Mouse (Mus musculus): Measurements from ENCODE around the gene Vgll4.

GRCm38 (mm10) chr6:114868656-114869055 is 101.1 kb downstream of the Vgll4 start:
- TF ChIP-seq CTCF (IDR thresholded peaks at IDR 0.05; ENCODE audit: borderline replicate concordance, insufficient read depth, low read length) (no peak), POLR2A (IDR thresholded peaks at IDR 0.05; ENCODE audit: low read depth, low read length) (no peak)
